Mouse (Mus musculus) MEL (cell line): ENCODE measurements around the gene Dcpp3.

Experiments
- EP300 ChIP-seq, 2 experiments: IDR thresholded peaks; 2 replicates each; pipeline ENCODE4 v1.6.1; 2011; ENCODE audit warnings: improper control_type of control experiment in 2 of 2, low read length in 2 of 2, low read depth in 1 of 2, mild to moderate bottlenecking in 1 of 2
- ETS1 ChIP-seq: IDR thresholded peaks from 2 replicates; pipeline ENCODE4 v1.6.1; 2012; ENCODE audit warnings: low read depth, mild to moderate bottlenecking, inconsistent platforms, low read length, improper control_type of control experiment, moderate library complexity
- MAX ChIP-seq: IDR thresholded peaks from 2 replicates; pipeline ENCODE4 v1.6.1; 2011; ENCODE audit warnings: low read length, improper control_type of control experiment

DNA sequence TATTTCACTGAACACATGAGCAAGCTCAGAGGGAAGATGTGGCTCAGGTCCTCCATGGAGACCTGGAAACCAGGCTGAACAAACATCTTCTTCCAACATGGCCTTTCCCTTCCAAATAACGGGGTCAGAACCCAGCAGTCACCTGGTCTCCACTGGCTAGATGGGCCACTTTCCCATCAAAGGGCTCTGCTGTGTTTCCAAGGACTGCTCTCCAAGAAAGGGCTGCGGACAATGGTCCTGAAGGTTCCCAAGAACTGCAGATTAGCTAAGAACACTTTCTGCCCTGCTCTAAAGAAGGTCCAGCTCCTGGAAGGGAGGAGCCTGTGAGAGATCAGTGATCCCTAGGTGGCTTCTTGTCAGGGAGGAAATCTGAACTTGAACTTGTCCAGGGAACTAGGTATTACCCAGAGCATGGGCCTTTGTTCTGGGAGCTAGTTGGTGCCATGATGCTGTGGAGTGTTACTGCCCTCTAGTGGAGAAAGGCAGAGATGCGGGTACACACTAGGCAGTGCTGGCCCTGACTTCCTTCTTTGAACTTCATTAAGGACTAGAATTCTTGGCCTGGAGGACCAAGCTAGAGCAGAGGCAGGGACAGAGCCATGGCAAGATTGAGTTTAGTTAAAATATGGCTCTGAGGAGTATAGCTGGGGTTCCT, 43.0 kb downstream of the Dcpp3 start:
- TF ChIP-seq EP300 (IDR thresholded peaks at IDR 0.05; ENCODE audit: low read depth in 1 of 2, low read length in 2 of 2), result no peak
- no peak for TF ChIP-seq ETS1
- no peak for TF ChIP-seq MAX
